Mouse (Mus musculus): Measurements from ENCODE around the gene Mbtps1. TPM values are rescaled to one million over a fixed set of nuclear protein-coding genes. Genes with fewer than 3 reads are reported as not detected.
A peak's percentile ranks its signal among the peaks of the same experiment; 100 is the strongest.

Gene Mbtps1
- polyA plus RNA-seq, 1 experiment from 2014 or later, result 24.7 TPM

GRCm38 (mm10) chr8:119530937-119531336 lies 27.6 kb downstream of the Mbtps1 start:
- Histone ChIP-seq H3K9me3 (replicated peaks) (no peaks in the 10 kb centered on the region), H3K4me2 (no peak overlapping the region), H3K9ac (no peak overlapping the region), H3K27ac (replicated peaks) (no peak overlapping the region), H3K4me1 (replicated peaks) (no peaks in the 10 kb centered on the region), H3K27me3 (no peaks in the 10 kb centered on the region), H3K4me3 (replicated peaks) (no peak overlapping the region), H3K36me3 (replicated peaks) (peaks cover 95% of the 10 kb centered on the region)
- 77% methylated on average over 6 of the region's 6 CpGs for WGBS (ENCODE audit: insufficient replicate concordance)
- no peak for ATAC-seq (ENCODE audit: insufficient read depth)

GRCm38 (mm10) chr8:119528762-119529161 lies 29.8 kb downstream of the Mbtps1 start:
- H3K36me3 ChIP-seq (replicated peaks), result peaks cover 95% of the 10 kb centered on the region
- no peak overlapping the region for H3K4me2 ChIP-seq
- H3K4me3 ChIP-seq (replicated peaks), result no peak overlapping the region
- no peaks in the 10 kb centered on the region for H3K4me1 ChIP-seq (replicated peaks)
- WGBS (ENCODE audit: insufficient replicate concordance), result 85% methylated on average over 7 of the region's 7 CpGs
- H3K9ac ChIP-seq, result no peak overlapping the region
- H3K27me3 ChIP-seq, result no peaks in the 10 kb centered on the region
- ATAC-seq (ENCODE audit: insufficient read depth), result no peak
- H3K27ac ChIP-seq (replicated peaks), result no peak overlapping the region
- H3K9me3 ChIP-seq (replicated peaks), result no peaks in the 10 kb centered on the region

- H3K9me3 ChIP-seq (replicated peaks), result no peaks in the 10 kb centered on the region
- H3K36me3 ChIP-seq (replicated peaks), result peaks cover 99% of the 10 kb centered on the region
- WGBS (ENCODE audit: insufficient replicate concordance), result 68% methylated on average over 7 of the region's 7 CpGs
Measured at GRCm38 (mm10) chr8:119520102-119520501, 38.4 kb downstream of the Mbtps1 start.

GRCm38 (mm10) chr8:119516674-119517073 lies 41.9 kb downstream of the Mbtps1 start:
- H3K36me3 ChIP-seq (replicated peaks), result peaks cover 100% of the 10 kb centered on the region
- H3K4me2 ChIP-seq, result no peak overlapping the region
- H3K27ac ChIP-seq (replicated peaks), result no peak overlapping the region
- no peak overlapping the region for H3K9ac ChIP-seq
- H3K27me3 ChIP-seq, result no peaks in the 10 kb centered on the region
- no peak for ATAC-seq (ENCODE audit: insufficient read depth)
- WGBS (ENCODE audit: insufficient replicate concordance), result 77% methylated on average over 5 of the region's 5 CpGs
- no peaks in the 10 kb centered on the region for H3K9me3 ChIP-seq (replicated peaks)
- H3K4me1 ChIP-seq (replicated peaks), result peaks cover 12% of the 10 kb centered on the region; the same call in 1 of the 2 replicates
- H3K4me3 ChIP-seq (replicated peaks), result no peak overlapping the region

More at GRCm38 (mm10) chr8:119520102-119520501, 38.4 kb downstream of the Mbtps1 start:
- H3K27me3 ChIP-seq, result no peaks in the 10 kb centered on the region
- no peak overlapping the region for H3K9ac ChIP-seq
- no peak overlapping the region for H3K27ac ChIP-seq (replicated peaks)
- no peak for ATAC-seq (ENCODE audit: insufficient read depth)
- H3K4me3 ChIP-seq (replicated peaks), result no peak overlapping the region
- H3K4me2 ChIP-seq, result no peak overlapping the region
- H3K4me1 ChIP-seq (replicated peaks), result peaks cover 8% of the 10 kb centered on the region; the same call in 1 of the 2 replicates

- WGBS (ENCODE audit: insufficient replicate concordance), result 74% methylated on average over 3 of the region's 3 CpGs
- no peak overlapping the region for H3K27ac ChIP-seq (replicated peaks)
- H3K36me3 ChIP-seq (replicated peaks), result peaks cover 98% of the 10 kb centered on the region
- no peak overlapping the region for H3K9ac ChIP-seq
- H3K4me2 ChIP-seq, result no peak overlapping the region
- H3K27me3 ChIP-seq, result no peaks in the 10 kb centered on the region
- no peaks in the 10 kb centered on the region for H3K9me3 ChIP-seq (replicated peaks)
- no peak for ATAC-seq (ENCODE audit: insufficient read depth)
- H3K4me1 ChIP-seq (replicated peaks), result peaks cover 12% of the 10 kb centered on the region; the same call in 1 of the 2 replicates
- no peak overlapping the region for H3K4me3 ChIP-seq (replicated peaks)
Measured at GRCm38 (mm10) chr8:119515767-119516166, 42.8 kb downstream of the Mbtps1 start.

- Histone ChIP-seq H3K27me3 (no peaks in the 10 kb centered on the region), H3K4me3 (replicated peaks) (no peak overlapping the region), H3K9me3 (replicated peaks) (no peaks in the 10 kb centered on the region), H3K4me1 (replicated peaks) (peaks cover 12% of the 10 kb centered on the region; the same call in 1 of the 2 replicates), H3K9ac (no peak overlapping the region), H3K27ac (replicated peaks) (no peak overlapping the region; the same call in 1 of the 2 replicates), H3K36me3 (replicated peaks) (peaks cover 97% of the 10 kb centered on the region), H3K4me2 (no peak overlapping the region)
- WGBS (ENCODE audit: insufficient replicate concordance), result 30% methylated on average over 3 of the region's 3 CpGs
- peak; percentile 78 for ATAC-seq (ENCODE audit: insufficient read depth)
Measured at GRCm38 (mm10) chr8:119514940-119515339, 43.6 kb downstream of the Mbtps1 start.

- Histone ChIP-seq H3K4me1 (replicated peaks) (peaks cover 12% of the 10 kb centered on the region; the same call in 1 of the 2 replicates), H3K9me3 (replicated peaks) (no peaks in the 10 kb centered on the region), H3K27me3 (no peaks in the 10 kb centered on the region), H3K36me3 (replicated peaks) (peaks cover 97% of the 10 kb centered on the region), H3K4me3 (replicated peaks) (no peak overlapping the region), H3K4me2 (no peak overlapping the region), H3K27ac (replicated peaks) (no peak overlapping the region), H3K9ac (no peak overlapping the region)
- ATAC-seq (ENCODE audit: insufficient read depth), result no peak
- WGBS (ENCODE audit: insufficient replicate concordance), result 82% methylated on average over 4 of the region's 4 CpGs
Measured at GRCm38 (mm10) chr8:119513405-119513804, 45.1 kb downstream of the Mbtps1 start.

GRCm38 (mm10) chr8:119511722-119512121 lies 46.8 kb downstream of the Mbtps1 start:
- ATAC-seq (ENCODE audit: insufficient read depth), result peak; percentile 55
- Histone ChIP-seq H3K27me3 (no peaks in the 10 kb centered on the region), H3K4me3 (replicated peaks) (no peak overlapping the region), H3K27ac (replicated peaks) (no peak overlapping the region), H3K9me3 (replicated peaks) (no peaks in the 10 kb centered on the region), H3K36me3 (replicated peaks) (peaks cover 94% of the 10 kb centered on the region), H3K4me1 (replicated peaks) (peaks cover 12% of the 10 kb centered on the region; the same call in 1 of the 2 replicates), H3K4me2 (no peak overlapping the region), H3K9ac (no peak overlapping the region)
- WGBS (ENCODE audit: insufficient replicate concordance), result 41% methylated on average over 7 of the region's 7 CpGs

- H3K4me2 ChIP-seq, result no peak overlapping the region
- H3K36me3 ChIP-seq (replicated peaks), result peaks cover 82% of the 10 kb centered on the region
- no peak for ATAC-seq (ENCODE audit: insufficient read depth)
- H3K4me1 ChIP-seq (replicated peaks), result peaks cover 8% of the 10 kb centered on the region; the same call in 1 of the 2 replicates
- no peak overlapping the region for H3K9ac ChIP-seq
- no peak overlapping the region for H3K4me3 ChIP-seq (replicated peaks)
- no peak overlapping the region for H3K27ac ChIP-seq (replicated peaks)
- WGBS (ENCODE audit: insufficient replicate concordance), result 81% methylated on average over 9 of the region's 9 CpGs
- no peaks in the 10 kb centered on the region for H3K9me3 ChIP-seq (replicated peaks)
- no peaks in the 10 kb centered on the region for H3K27me3 ChIP-seq
Measured at GRCm38 (mm10) chr8:119510471-119510870, 48.1 kb downstream of the Mbtps1 start.

- H3K36me3 ChIP-seq (replicated peaks), result peaks cover 39% of the 10 kb centered on the region
Measured at GRCm38 (mm10) chr8:119506106-119506505, 52.4 kb downstream of the Mbtps1 start.

GRCm38 (mm10) chr8:119505488-119505887 lies 53.0 kb downstream of the Mbtps1 start:
- H3K4me3 ChIP-seq (replicated peaks), result no peak overlapping the region
- H3K9me3 ChIP-seq (replicated peaks), result no peaks in the 10 kb centered on the region
- H3K9ac ChIP-seq, result no peak overlapping the region
- ATAC-seq (ENCODE audit: insufficient read depth), result no peak
- H3K4me1 ChIP-seq (replicated peaks), result no peaks in the 10 kb centered on the region
- 36% methylated on average over 9 of the region's 9 CpGs for WGBS (ENCODE audit: insufficient replicate concordance)
- H3K4me2 ChIP-seq, result no peak overlapping the region
- H3K27me3 ChIP-seq, result peaks cover 15% of the 10 kb centered on the region; the same call in 1 of the 2 replicates
- H3K27ac ChIP-seq (replicated peaks), result no peak overlapping the region
- peaks cover 34% of the 10 kb centered on the region for H3K36me3 ChIP-seq (replicated peaks)

More at GRCm38 (mm10) chr8:119506106-119506505, 52.4 kb downstream of the Mbtps1 start:
- Histone ChIP-seq H3K27ac (replicated peaks) (no peak overlapping the region), H3K9me3 (replicated peaks) (no peaks in the 10 kb centered on the region), H3K9ac (no peak overlapping the region), H3K4me2 (no peak overlapping the region), H3K27me3 (peaks cover 15% of the 10 kb centered on the region; the same call in 1 of the 2 replicates), H3K4me3 (replicated peaks) (no peak overlapping the region), H3K4me1 (replicated peaks) (no peaks in the 10 kb centered on the region)
- no peak for ATAC-seq (ENCODE audit: insufficient read depth)
- 38% methylated on average over 8 of the region's 8 CpGs for WGBS (ENCODE audit: insufficient replicate concordance)

All from liver, embryonic 15.5 days (tissue).